Mouse (Mus musculus): ENCODE measurements at regions not wholly inside any gene's neighbourhood (a gene's known extent, or its start where the extent isn't known, plus 50 kb on each side); places are given as distances from the start of the nearest gene placed in this dataset.

GRCm38 (mm10) chr14:29876668-29877067 lies 91.4 kb upstream of the Selenok start:
- no peak for DNase-seq

- DNase-seq, result no peak
These were observed 90.3 kb upstream of the Selenok start for GRCm38 (mm10) chr14:29877671-29878422.

- DNase-seq, result no peak
These were observed 89.7 kb upstream of the Selenok start for GRCm38 (mm10) chr14:29878423-29878800.

GRCm38 (mm10) chr14:29879283-29879682 lies 88.8 kb upstream of the Selenok start:
- DNase-seq, result no peak

- no peak for DNase-seq
These were observed 85.3 kb upstream of the Selenok start for GRCm38 (mm10) chr14:29882666-29883344.

- DNase-seq, result no peak
These were observed 72.6 kb upstream of the Selenok start for GRCm38 (mm10) chr14:29895332-29895988.

GRCm38 (mm10) chr14:29895989-29896675 lies 72.0 kb upstream of the Selenok start:
- no peak for DNase-seq

- no peak for DNase-seq
These were observed 67.2 kb upstream of the Selenok start for GRCm38 (mm10) chr14:29900931-29901330.

GRCm38 (mm10) chr14:29903574-29903973 lies 64.5 kb upstream of the Selenok start:
- no peak for DNase-seq

GRCm38 (mm10) chr14:29904856-29905255 lies 63.3 kb upstream of the Selenok start:
- no peak for DNase-seq

- no peak for DNase-seq
These were observed 58.4 kb upstream of the Selenok start for GRCm38 (mm10) chr14:29909741-29910140.
